Mouse (Mus musculus) fibroblast of lung, adult 2 months (primary cell): Measurements from ENCODE around the gene Spdye4c.
A peak's percentile ranks its signal among the peaks of the same experiment; 100 is the strongest.

Experiments
- DNase-seq: peaks from one replicate; pipeline ENCODE4 v3.0.0-alpha.2; 2011; ENCODE audit warnings: low read depth

Spdye4c gene

GRCm38 (mm10) chr2:128590909-128591308 lies at the start of gene Spdye4c:
TSS of gene Spdye4c (plus strand) at chr2:128591209.
- no peak for DNase-seq

- DNase-seq: no peak
Measured at GRCm38 (mm10) chr2:128543495-128543894, 47.5 kb upstream of the Spdye4c start.

- peak; percentile 98 for DNase-seq
Measured at GRCm38 (mm10) chr2:128544421-128545137, 46.4 kb upstream of the Spdye4c start.

- DNase-seq: no peak
Measured at GRCm38 (mm10) chr2:128545447-128545846, 45.6 kb upstream of the Spdye4c start.

GRCm38 (mm10) chr2:128547079-128547478 lies 43.9 kb upstream of the Spdye4c start:
- no peak for DNase-seq

GRCm38 (mm10) chr2:128548262-128548661 lies 42.7 kb upstream of the Spdye4c start:
- no peak for DNase-seq

- DNase-seq: peak; percentile 41
Measured at GRCm38 (mm10) chr2:128549561-128549960, 41.4 kb upstream of the Spdye4c start.

- no peak for DNase-seq
Measured at GRCm38 (mm10) chr2:128549963-128550362, 41.0 kb upstream of the Spdye4c start.

- peak; percentile 83 for DNase-seq
Measured at GRCm38 (mm10) chr2:128552080-128552791, 38.8 kb upstream of the Spdye4c start.

GRCm38 (mm10) chr2:128552798-128553720 lies 38.0 kb upstream of the Spdye4c start:
- peak; percentile 39 for DNase-seq

GRCm38 (mm10) chr2:128555082-128555481 lies 35.9 kb upstream of the Spdye4c start:
- DNase-seq: no peak

GRCm38 (mm10) chr2:128564195-128564594 lies 26.8 kb upstream of the Spdye4c start:
- DNase-seq: no peak

GRCm38 (mm10) chr2:128565904-128566303 lies 25.1 kb upstream of the Spdye4c start:
- DNase-seq: no peak

GRCm38 (mm10) chr2:128566304-128567147 lies 24.5 kb upstream of the Spdye4c start:
- no peak for DNase-seq

- DNase-seq: no peak
Measured at GRCm38 (mm10) chr2:128568018-128568417, 23.0 kb upstream of the Spdye4c start.

- no peak for DNase-seq
Measured at GRCm38 (mm10) chr2:128568490-128568889, 22.5 kb upstream of the Spdye4c start.

GRCm38 (mm10) chr2:128571001-128571400 lies 20.0 kb upstream of the Spdye4c start:
- DNase-seq: no peak

- peak; percentile 77 for DNase-seq
Measured at GRCm38 (mm10) chr2:128572726-128573624, 18.0 kb upstream of the Spdye4c start.

- DNase-seq: no peak
Measured at GRCm38 (mm10) chr2:128582881-128583280, 8.1 kb upstream of the Spdye4c start.

- DNase-seq: no peak
Measured at GRCm38 (mm10) chr2:128592301-128592700, 1.3 kb downstream of the Spdye4c start.
